ENCODE assay signal across 27 mouse cellular contexts in the genomic region with DNA sequence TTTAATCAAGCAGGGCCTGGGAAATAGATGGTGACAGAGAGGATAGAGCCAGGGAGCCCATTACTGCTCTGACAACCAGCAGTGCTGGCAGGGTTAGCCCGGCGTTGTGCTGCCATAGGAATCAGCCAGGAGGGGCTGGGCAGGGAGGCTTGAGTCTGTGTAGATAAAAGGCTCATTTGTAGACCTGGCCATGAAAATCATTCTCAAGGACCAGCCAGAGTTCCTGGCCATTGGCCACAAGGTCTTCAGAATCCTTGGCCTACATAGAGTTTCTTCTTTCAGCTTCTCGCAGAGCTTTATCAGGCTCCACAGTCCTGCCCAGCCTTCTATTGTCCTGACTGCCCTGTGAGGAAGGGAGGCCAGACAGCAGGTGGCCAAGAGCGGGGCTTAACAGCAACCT. TPM values are rescaled to one million over a fixed set of nuclear protein-coding genes. Genes with fewer than 3 reads are reported as not detected.
DNase-seq lines count a peak whose midpoint lies in the region; ATAC-seq lines count a peak whose summit lies in the region.
"Had no signal": no experiment of that assay in that cellular context is flagged by ENCODE, and none has a peak within 500 bp of the region (broad histone marks: within the 10 kb centered on the region; RNA-seq: fewer than 3 reads in every experiment).

No protein-coding gene starts in this region.

- no peaks in the 10 kb centered on the region for H3K27me3 ChIP-seq in kidney, embryonic 15.5 days
- H3K27me3 ChIP-seq in hindbrain, embryonic 12.5 days, result peaks cover 7% of the 10 kb centered on the region; the same call in 1 of the 2 replicates
- H3K27me3 ChIP-seq: heart, embryonic 15.5 days had no signal

- no peak overlapping the region for H3K4me3 ChIP-seq in kidney, embryonic 15.5 days (replicated peaks)
- H3K4me3 ChIP-seq in hindbrain, embryonic 12.5 days, result no peak overlapping the region
- H3K4me3 ChIP-seq: embryonic facial prominence, embryonic 13.5 days; heart, embryonic 15.5 days; limb, embryonic 10.5 days had no signal

- no peak for ATAC-seq in kidney, embryonic 15.5 days (replicated peaks; ENCODE audit: low FRiP score)
- no peak for ATAC-seq in hindbrain, embryonic 12.5 days (ENCODE audit: low FRiP score)
- ATAC-seq: forebrain, embryonic 14.5 days; hindbrain, postnatal 0 days had no signal

- DNase-seq in kidney, postnatal 10 days, result no peak
- peak; percentile 66 for DNase-seq in adrenal gland, adult 2 months
- peak; percentile 43 for DNase-seq in adrenal gland, postnatal 25 days
- DNase-seq in testis, postnatal 10 days (ENCODE audit: low spot score), result peak; percentile 71
- DNase-seq in thymus, postnatal 4 days, result no peak
- DNase-seq: B cell, adult 2 months; cerebellum, adult 2 months; gastrocnemius, postnatal 14 days; heart, postnatal 4 days; kidney, adult 9 months; lung, adult 2 months; lung, postnatal 36 days; right cerebral cortex, postnatal 25 days; thymus, postnatal 14 days had no signal

- WGBS in kidney, embryonic 15.5 days, result 55% methylated on average over 4 of the region's 4 CpGs
- 69% methylated on average over 4 of the region's 4 CpGs for WGBS in hindbrain, embryonic 12.5 days

- no peaks in the 10 kb centered on the region for H3K36me3 ChIP-seq in kidney, embryonic 15.5 days
- no peaks in the 10 kb centered on the region for H3K36me3 ChIP-seq in hindbrain, embryonic 12.5 days
- H3K36me3 ChIP-seq: embryonic facial prominence, embryonic 13.5 days; heart, embryonic 15.5 days; limb, embryonic 10.5 days had no signal

- H3K27ac ChIP-seq in kidney, embryonic 15.5 days, result 0 out of 2 replicates have a peak overlapping the region, but pooled peaks have one; percentile 3
- H3K27ac ChIP-seq in hindbrain, embryonic 12.5 days, result no peak overlapping the region
- H3K27ac ChIP-seq: embryonic facial prominence, embryonic 13.5 days; heart, embryonic 15.5 days; hindbrain, postnatal 0 days; limb, embryonic 10.5 days had no signal

- no peak overlapping the region for H3K4me2 ChIP-seq in kidney, embryonic 15.5 days
- H3K4me2 ChIP-seq in hindbrain, embryonic 12.5 days (replicated peaks), result no peak overlapping the region
- H3K4me2 ChIP-seq: embryonic facial prominence, embryonic 13.5 days; heart, embryonic 15.5 days; liver, embryonic 11.5 days had no signal

- H3K9me3 ChIP-seq in kidney, embryonic 15.5 days (replicated peaks), result no peaks in the 10 kb centered on the region
- no peaks in the 10 kb centered on the region for H3K9me3 ChIP-seq in hindbrain, embryonic 12.5 days (replicated peaks)
- H3K9me3 ChIP-seq: embryonic facial prominence, embryonic 13.5 days; heart, embryonic 15.5 days; limb, embryonic 10.5 days had no signal

- H3K9ac ChIP-seq in kidney, embryonic 15.5 days, result no peak overlapping the region
- no peak overlapping the region for H3K9ac ChIP-seq in hindbrain, embryonic 12.5 days
- H3K9ac ChIP-seq: embryonic facial prominence, embryonic 13.5 days; heart, embryonic 15.5 days had no signal

- peaks cover 57% of the 10 kb centered on the region for H3K4me1 ChIP-seq in kidney, embryonic 15.5 days
- peaks cover 10% of the 10 kb centered on the region; the same call in 1 of the 2 replicates for H3K4me1 ChIP-seq in hindbrain, embryonic 12.5 days

RNA-seq across cellular contexts. Expression of a gene that starts 17.0 kb away (rescaled TPM):
- polyA plus RNA-seq in kidney, embryonic 15.5 days (2015; fragmentation: Nextera tagmentation; extraction: Ambion mirVana), result 22.0 and 24.6 TPM in 2 replicates
- total RNA-seq in adrenal gland, adult 2 months (2021), result 10 to 100 TPM; 40.5 to 53.8 TPM
- 33.0 and 42.8 TPM in 2 replicates for polyA plus RNA-seq in adrenal gland, adult 2 months (2012; rRNA removed)
- total RNA-seq in adrenal gland, postnatal 25 days (2021), result 40.7 and 45.1 TPM in 2 replicates
- 8.1 TPM in 2 replicates for polyA plus RNA-seq in hindbrain, embryonic 12.5 days (2016; fragmentation: Nextera tagmentation; extraction: Ambion mirVana)

RNA-seq across cellular contexts. Expression of a gene that starts 43.1 kb away (rescaled TPM):
- polyA plus RNA-seq in kidney, embryonic 15.5 days (2015; fragmentation: Nextera tagmentation; extraction: Ambion mirVana), result not detected in 2 replicates
- not detected for total RNA-seq in adrenal gland, adult 2 months (2021)
- not detected in 2 replicates for polyA plus RNA-seq in adrenal gland, adult 2 months (2012; rRNA removed)
- not detected in 2 replicates for total RNA-seq in adrenal gland, postnatal 25 days (2021)
- not detected in 2 replicates for polyA plus RNA-seq in hindbrain, embryonic 12.5 days (2016; fragmentation: Nextera tagmentation; extraction: Ambion mirVana)
- total RNA-seq: gastrocnemius, postnatal 14 days; heart, adult 8-10 months; heart, postnatal 4 days; hindbrain, postnatal 0 days; layer of hippocampus, postnatal 10 days; left cerebral cortex, adult 8-10 months had no signal
- polyA plus RNA-seq: cerebellum, adult 2 months; embryonic facial prominence, embryonic 13.5 days; forebrain, embryonic 14.5 days; heart, embryonic 15.5 days; hindbrain, postnatal 0 days; large intestine, adult 2 months; limb, embryonic 10.5 days; liver, embryonic 11.5 days; lung, adult 2 months; stomach, embryonic 16.5 days had no signal

Comparison
In these comparisons a context has a peak if more than half of its experiments do, and no peak if none do; other contexts are left out.
1. DNase-seq: peak in adrenal gland, adult 2 months (single experiment), adrenal gland, postnatal 25 days (single experiment) and testis, postnatal 10 days (single experiment); none in kidney, postnatal 10 days (single experiment) and thymus, postnatal 4 days (single experiment).